Mouse (Mus musculus) gastrocnemius, postnatal 4 days (tissue): Measurements from ENCODE around the gene Vmn1r201. TPM values are rescaled to one million over a fixed set of nuclear protein-coding genes. Genes with fewer than 3 reads are reported as not detected.

Experiments
- DNase-seq, 2 experiments: peaks; one replicate each; pipeline ENCODE4 v3.0.0; 2021 to 2022; ENCODE audit warnings: low spot score in 2 of 2, mixed read lengths in 2 of 2
- long read RNA-seq, 2 experiments: library from polyadenylated mRNA; stranded (forward); transcript quantifications; one replicate each; pipeline ENCODE4 v2.0.0; 2021
- total RNA-seq, 2 experiments: library from RNA; stranded (reverse); gene quantifications; 2 replicates each; pipeline ENCODE4 v1.2.3; 2021

Gene Vmn1r201
- total RNA-seq, result not detected
- long read RNA-seq, experiment 1, result 0 reads
- long read RNA-seq, experiment 2, result 0 reads

DNA sequence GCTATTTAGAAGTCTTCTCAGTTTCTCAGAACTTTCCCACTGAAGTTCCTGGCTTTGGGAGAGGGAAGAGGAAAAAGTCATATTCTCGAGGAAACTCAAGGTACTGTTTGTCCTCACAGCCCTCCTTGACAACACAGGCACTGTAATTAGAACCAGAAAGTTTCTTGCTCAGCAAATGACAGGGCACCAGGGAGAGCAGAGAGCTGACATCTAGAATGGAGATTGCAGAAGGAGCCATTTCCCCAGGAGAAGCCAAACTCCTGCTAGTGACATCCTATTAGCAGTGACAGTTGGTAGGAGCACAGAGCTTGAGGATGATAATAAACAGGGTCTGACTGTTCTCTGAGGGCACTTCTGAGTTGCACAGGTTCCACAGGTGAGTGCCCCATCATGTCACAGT, at the start of gene Vmn1r201:
Gene Vmn1r201, plus strand, starts transcription at position 301 of the 400 bp plus-strand sequence.
- no peak for DNase-seq

DNA sequence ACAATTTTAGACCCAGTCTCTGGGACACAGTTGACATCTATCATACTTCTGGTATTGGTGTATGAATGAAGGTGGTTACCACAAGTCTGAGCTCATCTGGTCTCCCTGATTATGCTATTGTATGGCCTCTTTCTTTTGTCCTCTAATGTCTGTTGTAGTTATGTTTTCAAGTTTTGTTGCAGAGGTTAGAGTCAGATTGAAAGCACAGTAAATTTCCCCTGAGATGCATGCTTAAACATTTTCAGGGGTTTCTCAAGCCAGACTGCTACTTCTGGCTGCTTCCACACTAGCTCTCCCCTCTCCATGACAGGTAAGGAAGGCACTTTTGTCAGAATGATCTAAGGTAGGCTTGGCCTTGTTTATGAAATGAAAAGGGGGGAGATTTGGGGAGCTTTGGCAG, 16.6 kb upstream of the Vmn1r201 start:
- no peak for DNase-seq

DNA sequence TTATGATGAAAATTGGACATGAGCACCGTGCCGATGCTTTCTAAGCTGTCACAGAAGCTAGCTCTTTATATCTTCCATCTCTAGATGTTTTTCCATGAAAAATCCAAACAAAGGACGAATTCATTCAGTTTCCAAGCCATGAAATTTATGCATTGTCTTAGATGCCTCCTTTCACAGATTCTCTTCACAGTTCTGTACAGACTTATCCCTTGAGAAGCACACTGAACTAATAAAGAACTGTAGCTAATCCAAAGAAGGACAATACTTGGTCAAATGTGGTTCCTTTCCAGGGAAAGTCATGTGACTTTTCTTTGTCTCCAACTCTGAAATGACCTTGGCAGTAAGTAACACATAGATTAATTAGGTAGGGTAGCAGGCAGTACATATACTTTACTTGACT, 30.7 kb downstream of the Vmn1r201 start:
- no peak for DNase-seq

DNA sequence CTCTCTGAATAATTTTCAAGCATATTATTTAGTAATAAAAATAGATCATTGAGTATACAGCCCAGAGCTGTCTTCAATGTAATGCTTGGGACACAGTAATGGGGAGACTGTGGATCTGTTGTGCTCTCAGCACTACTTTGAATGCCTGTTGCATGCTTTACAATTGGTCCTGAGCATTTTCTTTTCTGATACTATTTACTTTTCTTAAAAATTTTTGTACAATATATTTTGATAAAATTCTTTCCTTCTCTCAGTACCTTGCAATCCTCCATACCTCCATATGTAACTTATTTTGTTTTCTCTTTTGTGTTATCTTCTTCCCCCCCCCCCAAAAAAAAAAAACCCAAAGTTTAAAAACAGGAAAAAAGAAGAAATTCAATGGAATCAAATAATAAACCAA, 33.6 kb downstream of the Vmn1r201 start, which contains the start of gene Vmn1r202:
Gene Vmn1r202, minus strand, starts transcription at position 101 of the 400 bp plus-strand sequence.
- no peak for DNase-seq

DNA sequence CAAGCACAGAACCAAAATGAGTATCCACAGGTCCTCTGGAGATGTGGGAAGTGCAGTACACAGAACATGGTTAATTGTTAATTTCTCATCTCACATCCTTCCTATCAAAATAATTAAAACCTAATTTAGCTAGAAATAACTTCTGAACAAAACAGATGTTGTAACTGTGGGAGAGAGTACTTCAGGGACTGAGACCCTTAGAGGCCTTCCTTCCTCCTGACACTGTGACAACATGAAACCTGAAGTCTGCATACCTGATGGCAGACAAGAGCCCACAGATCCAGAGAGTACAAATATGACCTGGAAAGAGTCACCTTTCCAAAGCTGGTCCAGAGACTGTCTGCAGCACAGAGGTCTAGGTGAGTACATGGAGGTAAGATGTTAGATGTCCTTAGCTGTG, 46.1 kb downstream of the Vmn1r201 start, which contains the start of gene Vmn1r203:
Gene Vmn1r203, plus strand, starts transcription at position 301 of the 400 bp plus-strand sequence.
- DNase-seq, result no peak

Other genes starting within 250 kb of the Vmn1r201 start
- not detected for gene Vmn1r193, start 248.8 kb upstream of the Vmn1r201 start, total RNA-seq
- not detected for gene Vmn1r194, start 227.7 kb upstream of the Vmn1r201 start, total RNA-seq
- gene Vmn1r195, start 201.4 kb upstream of the Vmn1r201 start, total RNA-seq, result not detected
- not detected for gene Vmn1r196, start 182.0 kb upstream of the Vmn1r201 start, total RNA-seq
- gene Vmn1r197, start 147.3 kb upstream of the Vmn1r201 start, total RNA-seq, result not detected
- not detected for gene Vmn1r198, start 121.6 kb upstream of the Vmn1r201 start, total RNA-seq
- not detected for gene Vmn1r199, start 92.1 kb upstream of the Vmn1r201 start, total RNA-seq
- under 1 TPM; 0.07 to 0.16 TPM for gene Vmn1r200, start 81.5 kb upstream of the Vmn1r201 start, total RNA-seq
- gene Vmn1r202, start 33.5 kb downstream of the Vmn1r201 start, total RNA-seq, result under 1 TPM; 0.05 to 0.07 TPM
- gene Vmn1r203, start 46.2 kb downstream of the Vmn1r201 start, total RNA-seq, result not detected
- not detected for gene Vmn1r204, start 81.3 kb downstream of the Vmn1r201 start, total RNA-seq
- gene Vmn1r205, start 121.1 kb downstream of the Vmn1r201 start, total RNA-seq, result not detected
- not detected for gene Vmn1r206, start 152.3 kb downstream of the Vmn1r201 start, total RNA-seq